Mouse (Mus musculus): ENCODE results near the gene Zfp787.
"Not testable (repeated sequence)": the region's sequence is repeated elsewhere in the genome, so short reads cannot be mapped to it uniquely, and the experiment has no call there.

Zfp787 gene

GRCm38 (mm10) chr7:6120104-6120503 lies 35.7 kb downstream of the Zfp787 start:
- not testable (repeated sequence) for DNase-seq (ENCODE audit: low spot score)

- DNase-seq (ENCODE audit: low spot score), result no peak
Observed at GRCm38 (mm10) chr7:6119501-6119900, 36.3 kb downstream of the Zfp787 start.

Data from urinary bladder, postnatal 14 days (tissue).